Mouse (Mus musculus) cortical plate, adult 2 months (tissue): ENCODE measurements around the gene Plcxd1. TPM values are rescaled to one million over a fixed set of nuclear protein-coding genes. Genes with fewer than 3 reads are reported as not detected.

Experiments used
- H3K27ac ChIP-seq: fragments of 200-500 bp; 2 replicates; pipeline ENCODE4 v1.5.1; 2012; ENCODE audit warnings: low read length, control low read depth, inconsistent platforms; ENCODE audit not compliant: insufficient read depth
- H3K4me1 ChIP-seq: fragments of 200-500 bp; 2 replicates; pipeline ENCODE4 v1.6.1; 2011; ENCODE audit warnings: low read length; ENCODE audit not compliant: control insufficient read depth, insufficient read depth
- H3K4me3 ChIP-seq: fragments of 200-500 bp; 2 replicates; pipeline ENCODE4 v1.5.1; 2011; ENCODE audit warnings: mild to moderate bottlenecking, low read length, control low read depth; ENCODE audit not compliant: insufficient read depth
- CTCF ChIP-seq: fragments of 200-500 bp; IDR thresholded peaks from 2 replicates; pipeline ENCODE4 v1.5.1; 2011; ENCODE audit warnings: mild to moderate bottlenecking, control low read depth, low read length; ENCODE audit not compliant: insufficient read depth; ENCODE audit errors: extremely low read depth
- POLR2A ChIP-seq: fragments of 200-500 bp; IDR thresholded peaks from 2 replicates; pipeline ENCODE4 v1.6.1; 2011; ENCODE audit warnings: mild to moderate bottlenecking, low read length, control low read depth; ENCODE audit not compliant: insufficient read depth; ENCODE audit errors: extremely low read depth
- polyA plus RNA-seq: library from polyadenylated mRNA; depleted of rRNA; stranded (reverse); fragments of >200 nt; gene quantifications from 2 replicates; pipeline ENCODE4 v1.2.3, GENCODE M21; 2012; rRNA removed

Gene Plcxd1
- polyA plus RNA-seq, 1 experiment = 18.6 TPM

- peaks cover 3% of the 10 kb centered on the region; the same call in 1 of the 2 replicates for H3K4me1 ChIP-seq
- TF ChIP-seq POLR2A (no peak), CTCF (no peak)
- H3K4me3 ChIP-seq = no peak overlapping the region
- H3K27ac ChIP-seq = no peak overlapping the region
These were observed 40.7 kb downstream of the Plcxd1 start for GRCm38 (mm10) chr5:110140424-110140823.

- H3K4me3 ChIP-seq = no peak overlapping the region
- TF ChIP-seq CTCF (no peak), POLR2A (no peak)
These were observed 42.5 kb downstream of the Plcxd1 start for GRCm38 (mm10) chr5:110142309-110142708.

GRCm38 (mm10) chr5:110143007-110143406 lies 43.2 kb downstream of the Plcxd1 start:
- TF ChIP-seq CTCF = peak; percentile 22; the same call in 1 of the 2 replicates
- no peak for TF ChIP-seq POLR2A
- Histone ChIP-seq H3K4me3 (no peak overlapping the region), H3K27ac (no peak overlapping the region), H3K4me1 (0 out of 2 replicates have a peak, but pooled peaks cover 1% of the 10 kb centered on the region)

More at GRCm38 (mm10) chr5:110142309-110142708, 42.5 kb downstream of the Plcxd1 start:
- Histone ChIP-seq H3K27ac (no peak overlapping the region), H3K4me1 (0 out of 2 replicates have a peak, but pooled peaks cover 1% of the 10 kb centered on the region)

Other genes with a start within 250 kb of the Plcxd1 start
- 0.09 TPM in 1 of 2 replicates, not detected in the other for gene Gm15446, start 176.6 kb upstream of the Plcxd1 start, polyA plus RNA-seq
- gene Zfp932, start 103.4 kb upstream of the Plcxd1 start, polyA plus RNA-seq = 45.0 and 47.0 TPM in 2 replicates
- gene Gm17655, start 27.5 kb upstream of the Plcxd1 start, polyA plus RNA-seq = 1.4 and 1.7 TPM in 2 replicates
- 0.77 and 0.93 TPM in 2 replicates for gene Gm35315, start 5.5 kb upstream of the Plcxd1 start, polyA plus RNA-seq
- 155 and 164 TPM in 2 replicates for gene Gtpbp6, start 8.2 kb downstream of the Plcxd1 start, polyA plus RNA-seq
- 6.8 and 6.9 TPM in 2 replicates for gene Zfp605, start 10.1 kb downstream of the Plcxd1 start, polyA plus RNA-seq
- gene Chfr, start 35.9 kb downstream of the Plcxd1 start, polyA plus RNA-seq = 76.7 and 93.4 TPM in 2 replicates
- 19.6 and 20.6 TPM in 2 replicates for gene Golga3, start 76.7 kb downstream of the Plcxd1 start, polyA plus RNA-seq
- gene Ankle2, start 131.0 kb downstream of the Plcxd1 start, polyA plus RNA-seq = 16.8 and 17.5 TPM in 2 replicates
- 45.6 and 47.0 TPM in 2 replicates for gene Pgam5, start 169.9 kb downstream of the Plcxd1 start, polyA plus RNA-seq
- 11.2 and 11.4 TPM in 2 replicates for gene Pxmp2, start 186.2 kb downstream of the Plcxd1 start, polyA plus RNA-seq
- gene Pole, start 186.3 kb downstream of the Plcxd1 start, polyA plus RNA-seq = 1.6 TPM in 2 replicates
- 0.21 TPM in 2 replicates for gene P2rx2, start 243.2 kb downstream of the Plcxd1 start, polyA plus RNA-seq
- not detected in 2 replicates for gene Lrcol1, start 244.8 kb downstream of the Plcxd1 start, polyA plus RNA-seq